Mouse (Mus musculus) ovary, postnatal 10 days (tissue): Measurements from ENCODE around the gene Lama1.
A peak's percentile ranks its signal among the peaks of the same experiment; 100 is the strongest.
"Not testable (repeated sequence)": the region's sequence is repeated elsewhere in the genome, so short reads cannot be mapped to it uniquely, and the experiment has no call there.

Experiments used
- DNase-seq: peaks from one replicate; pipeline ENCODE4 v3.0.0; 2022; ENCODE audit warnings: low spot score

The Lama1 gene

GRCm38 (mm10) chr17:67722055-67722454 lies 25.0 kb downstream of the Lama1 start:
- DNase-seq = no peak

- DNase-seq = no peak
Measured at GRCm38 (mm10) chr17:67722578-67722977, 25.5 kb downstream of the Lama1 start.

GRCm38 (mm10) chr17:67723175-67724067 lies 26.4 kb downstream of the Lama1 start:
- no peak for DNase-seq

GRCm38 (mm10) chr17:67726601-67727000 lies 29.5 kb downstream of the Lama1 start:
- no peak for DNase-seq

- DNase-seq = no peak
Measured at GRCm38 (mm10) chr17:67728751-67729150, 31.7 kb downstream of the Lama1 start.

GRCm38 (mm10) chr17:67731096-67731495 lies 34.0 kb downstream of the Lama1 start:
- no peak for DNase-seq

GRCm38 (mm10) chr17:67731964-67732363 lies 34.9 kb downstream of the Lama1 start:
- no peak for DNase-seq

- DNase-seq = no peak
Measured at GRCm38 (mm10) chr17:67733516-67733915, 36.5 kb downstream of the Lama1 start.

GRCm38 (mm10) chr17:67735722-67736121 lies 38.7 kb downstream of the Lama1 start:
- no peak for DNase-seq

- not testable (repeated sequence) for DNase-seq
Measured at GRCm38 (mm10) chr17:67741229-67741628, 44.2 kb downstream of the Lama1 start.

GRCm38 (mm10) chr17:67764167-67764871 lies 67.3 kb downstream of the Lama1 start:
- no peak for DNase-seq

- no peak for DNase-seq
Measured at GRCm38 (mm10) chr17:67773608-67774007, 76.5 kb downstream of the Lama1 start.

GRCm38 (mm10) chr17:67776764-67777163 lies 79.7 kb downstream of the Lama1 start:
- DNase-seq = no peak

- no peak for DNase-seq
Measured at GRCm38 (mm10) chr17:67779812-67780211, 82.8 kb downstream of the Lama1 start.

- DNase-seq = no peak
Measured at GRCm38 (mm10) chr17:67791091-67791490, 94.0 kb downstream of the Lama1 start.

GRCm38 (mm10) chr17:67809171-67809570 lies 112.1 kb downstream of the Lama1 start:
- no peak for DNase-seq

GRCm38 (mm10) chr17:67813666-67814065 lies 116.6 kb downstream of the Lama1 start:
- no peak for DNase-seq

GRCm38 (mm10) chr17:67815720-67816119 lies 118.7 kb downstream of the Lama1 start:
- no peak for DNase-seq

GRCm38 (mm10) chr17:67816916-67817315 lies 119.9 kb downstream of the Lama1 start:
- no peak for DNase-seq

GRCm38 (mm10) chr17:67827431-67827830 lies 130.4 kb downstream of the Lama1 start:
- no peak for DNase-seq

GRCm38 (mm10) chr17:67836146-67836895 lies 139.3 kb downstream of the Lama1 start:
- no peak for DNase-seq

GRCm38 (mm10) chr17:67837351-67838090 lies 140.5 kb downstream of the Lama1 start:
- peak; percentile 29 for DNase-seq
